ENCODE assay signal across 21 mouse cellular contexts in genomic region chr10:116162338-116162737, GRCm38 (mm10). TPM values are rescaled to one million over a fixed set of nuclear protein-coding genes. Genes with fewer than 3 reads are reported as not detected.
"Had no signal": no experiment of that assay in that cellular context is flagged by ENCODE, and none has a peak within 500 bp of the region (broad histone marks: within the 10 kb centered on the region; RNA-seq: fewer than 3 reads in every experiment).

No protein-coding gene starts in this region.

- H3K4me2 ChIP-seq: liver, embryonic 15.5 days; lung, embryonic 15.5 days; midbrain, embryonic 11.5 days; midbrain, embryonic 13.5 days; midbrain, embryonic 15.5 days; neural tube, embryonic 12.5 days had no signal

- H3K4me3 ChIP-seq: liver, embryonic 15.5 days; lung, embryonic 15.5 days; megakaryocyte, embryonic 14.5 days; midbrain, embryonic 13.5 days; midbrain, embryonic 15.5 days; neural tube, embryonic 12.5 days had no signal

- H3K36me3 ChIP-seq: liver, embryonic 15.5 days; lung, embryonic 15.5 days; midbrain, embryonic 13.5 days; midbrain, embryonic 15.5 days; neural tube, embryonic 12.5 days had no signal

- ATAC-seq: liver, postnatal 0 days; lung, postnatal 0 days; midbrain, embryonic 13.5 days; midbrain, embryonic 15.5 days had no signal

- H3K9ac ChIP-seq: liver, embryonic 15.5 days; liver, postnatal 0 days; lung, embryonic 15.5 days; midbrain, embryonic 13.5 days; midbrain, embryonic 15.5 days; neural tube, embryonic 12.5 days had no signal

- H3K4me1 ChIP-seq: liver, embryonic 15.5 days; lung, embryonic 15.5 days; megakaryocyte, embryonic 14.5 days; midbrain, embryonic 13.5 days; midbrain, embryonic 15.5 days; neural tube, embryonic 12.5 days had no signal

- DNase-seq: liver, postnatal 0 days; lung, adult 2 months; lung, postnatal 14 days; right cerebral cortex, postnatal 14 days; thymus, adult 18-20 months; thymus, postnatal 14 days; thymus, postnatal 36 days had no signal

- H3K27ac ChIP-seq: liver, embryonic 15.5 days; lung, embryonic 15.5 days; macrophage; midbrain, embryonic 13.5 days; midbrain, embryonic 15.5 days; neural tube, embryonic 12.5 days had no signal

- H3K9me3 ChIP-seq: liver, embryonic 15.5 days; lung, embryonic 15.5 days; midbrain, embryonic 13.5 days; midbrain, embryonic 15.5 days; neural tube, embryonic 12.5 days had no signal

- H3K27me3 ChIP-seq: liver, embryonic 15.5 days; lung, embryonic 15.5 days; megakaryocyte, embryonic 14.5 days; midbrain, embryonic 13.5 days; midbrain, embryonic 15.5 days; neural tube, embryonic 12.5 days had no signal

RNA-seq across cellular contexts. Expression of gene 4933416C03Rik, which starts 48.6 kb away (rescaled TPM):
- total RNA-seq: midbrain, postnatal 0 days had no signal
- polyA plus RNA-seq: liver, embryonic 15.5 days; liver, postnatal 0 days; lung, adult 2 months; lung, embryonic 15.5 days; lung, postnatal 0 days; macrophage; midbrain, embryonic 13.5 days; midbrain, postnatal 0 days; spleen, adult 2 months; stomach, embryonic 14.5 days; stomach, embryonic 16.5 days; thymus, postnatal 0 days had no signal
